Mouse (Mus musculus) forelimb bud, embryonic 11.5 days (tissue): ENCODE results near the gene Edaradd.
A peak's percentile ranks its signal among the peaks of the same experiment; 100 is the strongest.
"Not testable (repeated sequence)": the region's sequence is repeated elsewhere in the genome, so short reads cannot be mapped to it uniquely, and the experiment has no call there.

Experiments
- DNase-seq: peaks from one replicate; pipeline ENCODE4 v3.0.0-alpha.2; 2012; ENCODE audit warnings: low read depth, low spot score

Gene Edaradd

DNA sequence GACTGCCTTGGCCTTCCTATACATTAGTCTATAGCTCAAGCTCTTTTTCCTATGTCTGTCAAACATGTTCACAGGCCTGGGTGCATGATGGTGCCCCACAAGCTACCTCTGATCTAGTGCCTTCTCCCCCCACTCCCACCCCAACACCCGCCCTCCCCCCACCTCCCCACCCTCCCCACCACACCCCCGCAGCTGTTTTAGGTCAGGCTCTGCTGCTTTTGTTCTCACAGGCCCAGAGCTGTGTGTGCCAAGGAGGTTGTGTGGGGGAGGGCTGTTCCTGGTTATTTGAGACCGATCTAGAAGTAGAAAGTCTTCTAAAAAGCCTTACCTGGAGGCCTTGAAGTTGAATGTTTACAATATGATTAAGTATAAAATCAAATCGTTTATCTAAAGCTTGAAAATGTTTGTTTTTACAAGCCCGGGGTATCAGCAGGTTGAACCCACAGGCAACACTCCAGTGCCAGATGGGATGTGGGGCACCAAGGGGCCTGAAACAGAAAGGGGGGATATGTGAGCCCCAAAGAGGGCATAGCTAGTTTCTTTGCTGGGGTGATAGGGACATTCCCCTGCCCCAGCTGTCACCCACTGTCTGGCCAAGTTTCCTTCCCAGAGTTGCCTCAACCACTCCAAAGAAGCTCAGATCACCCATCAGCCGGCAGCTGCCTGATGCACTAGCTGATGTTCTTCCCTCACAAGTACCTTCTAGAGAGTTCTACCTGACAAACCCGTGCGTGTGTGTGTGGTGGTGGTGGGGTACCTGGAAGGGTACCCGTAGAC, 8.9 kb downstream of the Edaradd start:
- no peak for DNase-seq

DNA sequence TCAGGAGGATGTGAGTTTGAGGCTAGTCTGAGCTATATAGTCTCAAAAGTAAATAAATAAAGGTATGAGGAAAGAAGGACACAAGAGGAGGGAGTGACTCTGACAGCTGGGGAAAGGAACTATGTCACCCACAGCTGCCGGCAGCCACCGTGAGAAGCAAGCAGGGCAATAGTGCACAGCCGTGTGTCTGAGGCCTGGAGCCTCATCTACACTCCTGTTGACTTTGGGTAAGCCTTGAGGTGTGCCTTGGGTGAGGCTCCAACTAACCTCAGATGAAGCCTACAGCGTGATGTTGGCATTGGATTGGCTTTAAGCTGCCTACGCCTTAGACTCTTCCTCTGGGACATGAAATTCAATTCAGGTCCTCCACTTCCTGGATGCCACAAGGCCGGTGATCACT, 10.2 kb downstream of the Edaradd start:
- no peak for DNase-seq

DNA sequence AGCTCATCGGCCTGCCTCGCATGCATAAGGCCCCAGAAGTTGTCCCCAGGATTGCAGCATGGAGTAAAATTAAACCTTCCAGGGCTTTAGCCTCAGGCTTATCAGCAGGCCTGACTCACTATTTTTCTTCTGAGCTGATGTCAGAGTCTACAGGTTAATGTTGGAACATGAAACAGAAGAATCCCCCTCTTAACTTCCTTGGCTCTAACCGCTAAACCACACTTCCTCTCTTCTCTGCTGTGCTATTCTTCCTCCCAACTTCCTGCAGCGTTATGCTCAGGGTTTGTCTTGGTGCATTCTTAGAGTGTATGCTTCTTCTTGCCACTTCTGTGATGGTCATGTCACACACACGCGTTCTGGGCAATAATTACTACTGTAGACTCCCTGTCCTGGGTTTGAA, 12.8 kb downstream of the Edaradd start:
- DNase-seq = no peak

DNA sequence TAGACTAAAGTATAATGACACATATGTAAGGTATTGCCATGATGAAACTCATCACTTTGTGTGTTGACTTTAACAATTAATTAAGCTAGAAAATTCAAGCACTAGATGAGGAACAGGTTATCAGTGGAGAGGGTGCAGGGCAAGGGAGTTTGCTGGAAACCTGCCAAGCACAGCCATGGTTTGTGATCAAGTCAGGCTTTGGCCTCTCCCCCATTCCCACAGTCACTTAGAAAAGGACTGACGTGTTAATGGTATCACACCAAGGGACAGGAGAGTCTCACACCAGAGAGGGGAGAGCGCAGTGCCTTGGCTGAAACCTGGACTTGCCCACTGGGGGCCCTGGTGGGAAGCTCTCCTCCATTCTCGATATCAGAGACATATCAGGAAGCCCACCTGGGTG, 14.9 kb downstream of the Edaradd start:
- no peak for DNase-seq

DNA sequence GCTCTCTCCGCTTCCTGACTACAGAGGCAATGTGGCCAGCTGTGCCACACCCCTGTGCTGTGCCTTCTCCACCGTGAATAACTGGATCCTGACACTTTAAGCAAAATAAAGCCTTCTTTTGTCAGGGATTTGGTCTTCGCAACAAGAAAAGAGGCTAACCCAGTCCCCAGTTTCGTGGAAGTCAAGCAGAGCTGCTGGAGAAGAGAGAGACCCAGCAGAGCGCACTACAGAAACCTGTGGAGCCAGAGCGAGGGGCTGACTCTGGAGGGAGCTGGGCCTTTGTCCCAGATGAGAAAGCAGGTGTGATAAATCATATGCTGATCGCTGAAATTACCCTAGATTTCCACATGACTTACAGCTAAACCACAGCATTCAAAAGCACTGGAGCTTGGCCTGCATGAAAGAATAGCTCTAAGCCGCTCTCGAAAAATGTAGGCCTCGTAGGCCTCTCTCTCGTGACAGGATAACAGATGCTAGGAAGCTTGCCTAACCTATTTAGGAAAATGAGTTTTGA, 16.9 kb downstream of the Edaradd start:
- peak; percentile 31 for DNase-seq

DNA sequence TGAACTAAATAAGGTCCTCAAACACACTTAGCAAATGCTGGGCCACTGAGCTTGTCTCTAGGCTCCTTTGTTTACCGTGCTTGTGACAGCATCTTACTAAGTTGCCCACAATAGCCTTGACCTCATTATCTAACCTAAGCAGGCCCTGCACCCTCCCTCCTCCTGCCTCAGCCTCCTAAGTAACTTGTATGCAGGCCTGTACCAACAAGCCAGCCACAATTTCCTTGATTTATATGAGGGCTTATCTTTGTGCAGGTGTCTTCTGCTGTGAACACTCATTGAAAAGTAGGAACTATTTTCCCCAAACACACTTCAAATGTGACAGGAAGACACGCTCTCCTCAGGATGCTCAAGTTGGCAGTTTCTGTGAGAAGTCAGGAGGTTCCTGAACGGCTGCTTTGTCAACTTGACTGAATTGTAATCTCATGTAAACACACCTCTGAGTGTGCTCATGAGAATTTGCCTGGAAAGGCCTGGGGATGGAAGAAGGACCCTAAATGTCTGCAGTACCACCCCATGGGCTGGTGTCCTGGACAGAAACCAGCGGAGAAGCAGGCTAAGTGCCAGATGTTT, 17.5 kb downstream of the Edaradd start:
- no peak for DNase-seq

DNA sequence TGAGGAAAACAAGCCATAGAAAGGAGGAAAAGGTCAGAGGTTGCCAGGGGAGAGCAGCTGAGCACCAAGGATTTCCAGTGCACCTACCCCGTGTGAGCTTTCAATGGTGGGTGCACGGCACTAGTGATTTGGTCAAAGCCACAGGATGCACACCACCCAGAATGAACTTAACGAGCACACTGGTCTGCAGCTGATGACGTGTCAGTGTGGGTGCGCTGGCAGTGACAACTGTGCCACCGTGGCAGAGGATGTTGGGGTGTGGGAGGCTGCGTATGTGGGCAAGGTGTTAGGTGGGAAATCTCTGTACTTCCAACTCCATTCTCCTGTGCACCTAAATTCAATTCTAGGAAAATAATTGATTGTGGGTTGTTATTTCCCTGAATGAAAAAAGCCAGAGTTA, 21.1 kb downstream of the Edaradd start:
- no peak for DNase-seq

DNA sequence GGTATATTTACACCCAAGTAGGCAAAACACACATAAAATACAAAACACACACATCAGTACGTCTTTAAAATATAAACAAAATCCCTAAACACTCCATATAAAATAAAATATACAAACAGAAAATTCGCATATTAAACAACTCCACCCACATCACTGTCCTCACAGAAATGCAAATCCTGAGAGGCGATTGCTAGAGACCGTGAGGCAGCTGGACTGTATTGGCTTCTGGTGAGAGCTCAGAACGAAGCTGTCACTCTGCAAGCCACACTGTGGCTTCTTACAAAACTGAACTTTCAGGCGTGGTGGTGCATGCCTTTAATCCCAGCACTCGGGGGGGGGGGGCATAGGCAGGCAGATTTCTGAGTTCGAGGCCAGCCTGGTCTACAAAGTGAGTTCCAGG, 22.4 kb downstream of the Edaradd start:
- no peak for DNase-seq

DNA sequence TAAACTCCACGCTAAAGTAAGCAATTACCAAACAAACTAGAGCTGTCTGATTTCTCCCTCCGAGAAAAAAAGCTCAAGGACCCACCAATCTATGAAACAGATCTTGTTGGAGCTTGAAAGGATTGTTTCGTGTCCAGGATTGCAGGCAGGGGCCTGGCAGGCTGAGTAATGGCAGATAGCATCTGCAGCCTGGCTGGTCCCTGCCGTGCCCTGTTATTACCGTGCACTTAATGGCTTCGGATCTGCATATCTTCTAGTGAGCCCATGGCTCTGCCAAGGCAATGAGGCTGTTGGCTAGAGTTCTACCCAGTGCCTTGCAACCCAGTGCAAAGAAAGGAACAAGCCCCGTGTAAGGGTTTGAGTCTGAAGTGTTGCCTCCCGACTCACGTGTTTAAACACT, 25.5 kb downstream of the Edaradd start:
- DNase-seq = no peak

DNA sequence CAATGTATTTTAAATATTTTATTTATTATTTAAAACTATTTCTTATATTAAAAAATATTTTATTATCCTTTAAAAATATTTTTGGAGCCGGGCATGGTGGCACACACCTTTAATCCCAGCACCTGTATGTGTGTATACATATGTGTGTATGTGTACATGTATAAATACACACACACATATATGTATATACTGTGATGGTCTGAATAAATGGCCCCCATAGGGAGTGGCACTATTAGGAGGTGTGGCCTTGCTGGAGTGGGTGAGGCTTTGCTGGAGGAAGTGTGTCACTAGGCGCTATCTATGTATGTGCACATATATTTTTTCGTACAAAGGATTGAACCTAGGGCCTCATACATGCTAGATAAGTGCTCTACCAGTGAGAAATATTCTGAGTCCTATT, 27.7 kb downstream of the Edaradd start:
- no peak for DNase-seq

DNA sequence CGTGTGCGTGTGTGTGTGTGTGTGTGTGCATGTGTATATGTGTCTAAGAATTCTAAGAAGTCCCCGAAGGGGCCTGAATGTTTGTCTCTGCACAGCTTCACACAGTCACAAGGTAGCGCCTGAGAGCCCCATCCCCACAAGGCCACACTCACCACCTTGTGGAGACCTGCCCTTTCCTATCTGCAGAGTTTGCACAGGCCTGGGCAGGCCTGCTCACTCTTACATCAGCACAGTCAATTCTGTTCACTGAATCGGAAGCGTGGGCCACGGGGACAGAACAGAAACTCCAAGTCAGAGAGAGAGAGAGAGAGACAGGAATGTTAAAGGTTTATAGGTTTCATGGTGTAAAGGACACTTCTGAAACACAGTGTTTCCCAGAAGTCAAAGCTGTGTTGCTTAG, 34.6 kb downstream of the Edaradd start:
- peak; percentile 26 for DNase-seq

DNA sequence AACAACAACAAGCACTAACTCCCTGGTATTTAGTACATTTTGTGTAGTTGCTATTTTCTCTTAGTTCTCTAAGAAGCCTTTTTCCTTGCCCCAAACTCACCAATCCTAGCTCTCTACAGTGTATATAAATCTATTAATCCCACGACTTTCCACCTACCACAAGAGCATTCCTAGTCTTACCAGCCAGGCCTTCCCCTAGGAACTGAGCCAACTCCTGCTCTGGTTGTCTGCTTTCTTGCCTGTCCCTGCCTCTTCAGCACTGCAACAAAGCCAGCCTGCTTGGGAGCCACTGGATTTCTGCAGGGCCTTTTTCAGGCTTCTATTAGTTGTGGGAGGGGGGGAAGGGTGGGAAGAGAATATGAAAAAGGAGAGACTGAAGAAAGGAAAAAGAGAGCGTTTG, 35.0 kb downstream of the Edaradd start:
- no peak for DNase-seq

DNA sequence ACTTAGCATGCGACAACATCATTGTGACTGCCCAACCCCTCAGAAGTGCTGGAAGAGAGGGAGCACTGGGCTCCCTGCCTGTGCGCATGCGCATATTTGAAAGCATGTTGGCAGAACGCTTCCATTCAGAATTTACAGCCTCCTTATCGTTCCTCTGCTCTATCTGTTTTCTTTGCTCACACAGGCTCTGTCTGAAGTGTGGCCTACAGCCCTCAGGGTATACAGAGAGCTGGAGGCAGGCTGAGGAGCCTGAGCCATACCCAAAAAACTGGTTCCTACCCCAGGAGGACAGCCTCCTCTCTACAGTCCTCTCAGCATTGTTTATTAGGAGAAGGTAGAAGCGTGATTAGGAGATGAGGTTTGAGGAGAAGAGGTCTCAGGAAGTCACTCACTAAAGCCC, 40.4 kb downstream of the Edaradd start:
- no peak for DNase-seq

DNA sequence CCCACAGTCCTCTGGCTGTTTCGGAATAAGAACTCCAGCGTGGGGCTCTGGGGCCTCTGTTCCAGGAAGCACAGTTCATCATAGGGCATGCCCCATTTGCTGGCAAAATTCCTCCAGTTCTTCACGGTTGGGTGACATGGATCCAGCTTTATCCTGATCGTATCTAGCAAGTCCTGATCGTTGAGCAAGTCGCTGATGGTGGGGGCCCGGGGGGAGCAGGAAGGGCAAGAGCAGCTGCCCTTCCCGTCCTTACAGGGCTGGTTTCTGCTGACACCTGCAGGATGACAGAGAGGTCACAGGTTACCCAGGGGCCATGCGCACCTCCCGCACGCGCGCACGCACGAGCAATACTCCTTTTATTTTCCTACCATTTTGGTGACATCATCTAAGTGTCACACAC, 41.9 kb downstream of the Edaradd start:
- DNase-seq = no peak

DNA sequence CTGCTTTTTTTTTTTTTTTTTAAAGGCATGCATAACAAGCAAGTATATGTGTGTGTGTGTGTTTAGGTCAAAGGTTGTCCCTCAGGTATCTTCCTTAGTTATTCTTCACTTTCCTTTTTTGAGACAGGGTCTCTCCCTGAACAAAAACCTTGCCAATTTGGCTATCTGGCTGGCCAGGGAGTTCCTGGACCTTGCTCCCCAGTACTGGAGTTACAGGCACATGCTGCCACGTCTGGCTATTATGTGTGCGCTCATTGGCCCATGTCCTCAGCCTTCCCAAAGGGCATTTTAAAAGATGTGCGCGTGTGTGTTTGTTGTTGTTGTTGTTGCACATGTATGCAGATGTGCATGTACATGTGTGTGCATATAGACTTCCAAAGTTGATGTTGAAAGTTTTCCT, 43.4 kb downstream of the Edaradd start:
- DNase-seq = no peak

DNA sequence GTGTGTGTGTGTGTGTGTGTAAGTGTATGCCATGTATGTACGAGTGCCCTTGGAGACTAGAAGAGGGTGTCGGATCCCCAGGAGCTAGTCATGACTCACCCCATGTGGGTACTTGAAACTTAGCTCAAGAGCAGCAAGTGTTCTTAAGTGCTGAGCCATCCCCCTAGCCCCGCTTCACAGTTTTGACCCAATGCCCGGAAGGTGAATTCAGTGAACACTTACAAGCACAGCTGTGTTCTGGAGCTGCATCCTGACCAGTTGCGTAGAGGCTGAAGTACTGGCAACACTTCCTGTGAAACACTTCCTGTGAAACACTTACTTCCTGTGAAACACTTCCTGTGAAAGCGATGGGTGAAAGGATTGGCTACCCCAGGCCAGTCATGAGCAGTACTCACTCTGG, 45.0 kb downstream of the Edaradd start:
- DNase-seq = no peak

DNA sequence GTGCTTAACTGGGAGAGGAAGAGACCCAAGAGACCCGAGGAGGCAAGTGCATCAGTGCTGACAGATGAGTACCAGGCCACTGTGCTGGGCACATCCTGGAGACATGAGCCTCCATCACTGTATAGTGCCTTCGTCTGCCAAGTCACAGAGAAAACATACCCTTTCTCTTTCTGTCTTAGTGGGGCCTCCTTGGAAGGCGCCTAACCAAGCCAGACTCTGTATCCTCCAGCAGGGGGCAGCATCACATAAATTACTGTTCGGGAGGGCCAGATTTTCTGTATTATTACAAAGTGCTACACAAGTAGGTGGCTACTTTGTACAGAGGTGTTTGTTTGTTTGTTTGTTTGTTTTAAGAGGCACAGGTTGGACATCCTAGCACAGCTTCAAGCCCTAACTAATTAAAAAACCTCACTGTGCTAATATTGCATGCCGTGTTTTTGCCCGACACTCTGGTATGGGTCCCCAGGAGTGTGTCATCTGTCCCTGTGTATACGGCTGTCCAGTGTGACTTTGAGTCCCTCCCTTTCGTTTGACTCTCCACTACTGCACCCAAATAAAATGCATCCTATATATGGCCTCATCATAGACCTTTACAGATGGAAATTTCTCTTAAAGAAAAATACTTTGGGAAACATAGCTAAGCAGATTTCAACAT, 46.4 kb downstream of the Edaradd start:
- DNase-seq = peak; percentile 68

DNA sequence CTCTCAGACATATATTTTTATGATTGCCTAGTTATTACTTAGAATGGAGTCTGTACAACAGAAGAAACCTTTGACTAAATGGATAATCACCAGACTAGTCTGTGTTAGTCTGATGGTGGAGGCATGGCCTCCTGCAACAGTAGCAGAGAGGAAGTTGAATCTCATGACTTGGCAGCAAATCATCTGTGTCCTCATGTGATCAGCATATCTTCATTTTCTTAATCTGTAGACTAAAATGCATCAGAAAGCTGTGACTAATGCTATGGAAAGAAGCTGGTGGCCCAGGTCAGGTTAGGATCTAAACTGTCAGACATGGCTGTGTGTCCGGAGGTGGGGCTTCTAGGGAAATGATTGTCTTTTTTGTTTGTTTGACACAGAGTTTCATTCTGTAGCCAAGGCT, 51.8 kb downstream of the Edaradd start:
- no peak for DNase-seq

DNA sequence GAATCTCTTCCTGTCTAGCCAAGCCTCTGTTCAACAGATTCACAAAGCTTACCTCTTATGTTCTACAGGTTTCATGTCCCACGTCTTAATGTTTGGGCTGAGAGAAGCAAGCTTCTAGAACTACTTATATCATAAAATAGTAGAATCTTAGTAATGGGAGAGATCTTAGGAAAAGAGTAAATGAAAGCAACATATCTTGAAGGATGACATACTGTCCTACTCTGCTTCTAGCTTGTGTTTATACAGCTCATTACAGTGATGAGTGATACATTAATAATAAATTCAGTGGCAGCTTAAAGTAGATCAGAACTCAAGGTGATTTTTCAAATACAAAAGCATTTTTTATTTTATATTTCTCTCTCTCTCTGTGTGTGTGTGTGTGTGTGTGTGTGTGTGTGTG, 55.4 kb downstream of the Edaradd start, which contains the start of gene Lgals8:
Gene Lgals8 (minus strand): TSS at position 101 of the 400 bp plus-strand sequence.
- DNase-seq = no peak

DNA sequence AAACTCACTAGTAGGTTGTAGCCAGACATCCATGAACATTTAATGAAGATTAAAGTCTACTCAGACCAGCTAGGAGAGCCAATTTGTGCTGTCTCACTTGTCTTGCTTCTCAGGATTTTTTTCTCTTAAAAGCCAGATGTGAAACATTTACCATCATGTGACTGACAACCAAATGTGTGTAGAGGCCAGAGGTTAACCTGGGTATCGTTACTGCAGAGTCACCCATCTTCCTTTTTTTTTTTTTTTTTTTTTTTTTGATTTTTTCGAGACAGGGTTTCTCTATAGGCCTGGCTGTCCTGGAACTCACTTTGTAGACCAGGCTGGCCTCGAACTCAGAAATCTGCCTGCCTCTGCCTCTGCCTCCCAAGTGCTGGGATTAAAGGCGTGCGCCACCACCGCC, 56.1 kb downstream of the Edaradd start:
- DNase-seq = not testable (repeated sequence)

DNA sequence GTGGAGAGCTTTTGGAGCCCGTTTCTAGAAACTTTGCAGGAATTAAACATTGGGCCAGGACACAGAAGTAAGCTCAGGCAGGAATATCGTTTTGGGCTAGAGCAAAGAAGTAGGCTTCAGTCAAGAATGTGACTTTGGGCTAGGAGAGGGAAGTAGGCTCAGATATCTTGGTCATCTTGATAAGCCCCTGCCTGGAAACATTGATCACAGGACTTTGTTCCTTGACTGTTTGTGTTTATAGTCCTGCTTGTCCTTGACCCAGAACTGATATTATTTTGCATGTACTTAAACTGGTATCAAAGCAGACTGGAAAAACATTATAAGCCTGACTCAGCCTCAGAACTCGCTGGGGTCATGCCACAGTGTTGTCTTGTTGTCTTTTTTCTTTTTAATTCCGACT, 57.6 kb downstream of the Edaradd start:
- no peak for DNase-seq

DNA sequence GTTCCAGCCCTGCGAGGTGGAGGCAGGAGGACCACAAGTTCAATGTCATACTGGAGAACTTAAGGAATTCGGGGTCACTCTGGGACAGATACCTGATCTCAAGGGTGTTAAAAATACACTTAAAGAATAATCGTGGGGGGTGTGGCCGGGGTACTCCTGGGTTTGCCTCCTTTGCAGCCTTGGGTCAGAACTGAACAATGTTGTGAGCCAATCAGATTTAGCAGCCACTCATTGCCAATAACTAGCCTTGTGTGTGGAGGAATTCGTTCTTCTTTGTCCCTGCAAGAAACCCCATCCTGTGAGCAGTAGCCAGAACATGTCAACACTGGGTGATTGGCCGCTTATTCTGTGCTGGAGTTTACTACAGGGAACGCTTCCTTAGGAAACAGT, 58.5 kb downstream of the Edaradd start:
- DNase-seq = peak; percentile 23
